Mouse (Mus musculus): ENCODE measurements around the gene Pyroxd2. TPM values are rescaled to one million over a fixed set of nuclear protein-coding genes. Genes with fewer than 3 reads are reported as not detected.
"Not testable (repeated sequence)": the region's sequence is repeated elsewhere in the genome, so short reads cannot be mapped to it uniquely, and the experiment has no call there.

The Pyroxd2 gene
- total RNA-seq (2014; fragmentation: Nextera tagmentation) (1.3 and 3.4 TPM in 2 replicates), total RNA-seq (2017) (0.42 and 0.76 TPM in 2 replicates)

- ATAC-seq (replicated peaks; ENCODE audit: low FRiP score, low TSS enrichment, poor library complexity, severe bottlenecking), result peak; percentile 87
Observed at GRCm38 (mm10) chr19:42752363-42752931, at the start of gene Pyroxd2. TSS of gene Pyroxd2 (minus strand) at chr19:42752775.

GRCm38 (mm10) chr19:42797866-42798265 is 45.3 kb upstream of the Pyroxd2 start:
- no peak for ATAC-seq (replicated peaks; ENCODE audit: low FRiP score, low TSS enrichment, poor library complexity, severe bottlenecking)

- ATAC-seq (replicated peaks; ENCODE audit: low FRiP score, low TSS enrichment, poor library complexity, severe bottlenecking), result no peak
Observed at GRCm38 (mm10) chr19:42795801-42796200, 43.2 kb upstream of the Pyroxd2 start.

GRCm38 (mm10) chr19:42794914-42795613 is 42.5 kb upstream of the Pyroxd2 start:
- peak; percentile 94 for ATAC-seq (replicated peaks; ENCODE audit: low FRiP score, low TSS enrichment, poor library complexity, severe bottlenecking)

GRCm38 (mm10) chr19:42788311-42788710 is 35.7 kb upstream of the Pyroxd2 start:
- no peak for ATAC-seq (replicated peaks; ENCODE audit: low FRiP score, low TSS enrichment, poor library complexity, severe bottlenecking)

- no peak for ATAC-seq (replicated peaks; ENCODE audit: low FRiP score, low TSS enrichment, poor library complexity, severe bottlenecking)
Observed at GRCm38 (mm10) chr19:42785562-42786220, 33.1 kb upstream of the Pyroxd2 start.

- ATAC-seq (replicated peaks; ENCODE audit: low FRiP score, low TSS enrichment, poor library complexity, severe bottlenecking), result peak; percentile 77
Observed at GRCm38 (mm10) chr19:42785129-42785528, 32.6 kb upstream of the Pyroxd2 start.

- ATAC-seq (replicated peaks; ENCODE audit: low FRiP score, low TSS enrichment, poor library complexity, severe bottlenecking), result not testable (repeated sequence)
Observed at GRCm38 (mm10) chr19:42780156-42780538, 27.6 kb upstream of the Pyroxd2 start.

GRCm38 (mm10) chr19:42779531-42780155 is 27.1 kb upstream of the Pyroxd2 start, which contains the start of gene Hps1:
TSS of gene Hps1 (minus strand) at chr19:42779978.
- peak; percentile 96 for ATAC-seq (replicated peaks; ENCODE audit: low FRiP score, low TSS enrichment, poor library complexity, severe bottlenecking)

- ATAC-seq (replicated peaks; ENCODE audit: low FRiP score, low TSS enrichment, poor library complexity, severe bottlenecking), result no peak
Observed at GRCm38 (mm10) chr19:42777801-42778200, 25.2 kb upstream of the Pyroxd2 start.

- ATAC-seq (replicated peaks; ENCODE audit: low FRiP score, low TSS enrichment, poor library complexity, severe bottlenecking), result no peak
Observed at GRCm38 (mm10) chr19:42776813-42777212, 24.2 kb upstream of the Pyroxd2 start.

GRCm38 (mm10) chr19:42770141-42770872 is 17.7 kb upstream of the Pyroxd2 start:
- ATAC-seq (replicated peaks; ENCODE audit: low FRiP score, low TSS enrichment, poor library complexity, severe bottlenecking), result no peak

- ATAC-seq (replicated peaks; ENCODE audit: low FRiP score, low TSS enrichment, poor library complexity, severe bottlenecking), result no peak
Observed at GRCm38 (mm10) chr19:42769648-42770047, 17.1 kb upstream of the Pyroxd2 start.

GRCm38 (mm10) chr19:42767361-42767760 is 14.8 kb upstream of the Pyroxd2 start:
- no peak for ATAC-seq (replicated peaks; ENCODE audit: low FRiP score, low TSS enrichment, poor library complexity, severe bottlenecking)

GRCm38 (mm10) chr19:42764398-42764797 is 11.8 kb upstream of the Pyroxd2 start:
- no peak for ATAC-seq (replicated peaks; ENCODE audit: low FRiP score, low TSS enrichment, poor library complexity, severe bottlenecking)

GRCm38 (mm10) chr19:42756671-42757070 is 4.1 kb upstream of the Pyroxd2 start:
- ATAC-seq (replicated peaks; ENCODE audit: low FRiP score, low TSS enrichment, poor library complexity, severe bottlenecking), result no peak

- ATAC-seq (replicated peaks; ENCODE audit: low FRiP score, low TSS enrichment, poor library complexity, severe bottlenecking), result no peak
Observed at GRCm38 (mm10) chr19:42755148-42755870, 2.7 kb upstream of the Pyroxd2 start.

- peak; percentile 65 for ATAC-seq (replicated peaks; ENCODE audit: low FRiP score, low TSS enrichment, poor library complexity, severe bottlenecking)
Observed at GRCm38 (mm10) chr19:42753141-42753917, 754 bp upstream of the Pyroxd2 start.
